Mouse (Mus musculus) kidney, adult 2 months (tissue): ENCODE data around the gene Clk3.

Experiments
- CTCF ChIP-seq: fragments of 200-500 bp; conservative IDR thresholded peaks from 2 replicates; pipeline ENCODE4 v1.5.1; 2011; ENCODE audit warnings: low read depth, mild to moderate bottlenecking, control low read depth, low read length, moderate library complexity, mixed read lengths; ENCODE audit not compliant: insufficient read depth, insufficient read length
- POLR2A ChIP-seq: fragments of 200-500 bp; IDR thresholded peaks from one replicate; pipeline ENCODE4 v1.6.1; 2011; ENCODE audit warnings: low read depth, low read length, control low read depth

GRCm38 (mm10) chr9:57810691-57811090 is 45.0 kb upstream of the Clk3 start:
- TF ChIP-seq CTCF (no peak), POLR2A (no peak)
